Mouse (Mus musculus): ENCODE measurements around the gene Syce2.

- TF ChIP-seq GATA1 (IDR thresholded peaks at IDR 0.05; ENCODE audit: low read length) (no peak), TAL1 (IDR thresholded peaks at IDR 0.05; ENCODE audit: low read length) (no peak)
Observed at GRCm38 (mm10) chr8:84884728-84885127, 12.8 kb downstream of the Syce2 start.

All from erythroblast, embryonic 14.5 days (primary cell).